Mouse (Mus musculus): Measurements from ENCODE around the gene Dnah14. TPM values are rescaled to one million over a fixed set of nuclear protein-coding genes. Genes with fewer than 3 reads are reported as not detected.

The Dnah14 gene
- 0.26 TPM for polyA plus RNA-seq (2014; fragmentation: Illumina TruSeq; extraction: RNeasy Lipid Tissue Mini Kit (QIAGEN cat#74804))

GRCm38 (mm10) chr1:181576322-181576721, at the start of gene Dnah14:
TSS of gene Dnah14 (plus strand) at chr1:181576559.

GRCm38 (mm10) chr1:181842781-181843180, 266.4 kb downstream of the Dnah14 start, which contains the start of gene Lbr:
TSS of gene Lbr (minus strand) at chr1:181843046.

Other genes starting within 250 kb of the Dnah14 start
- gene Cnih3, start 223.9 kb upstream of the Dnah14 start, polyA plus RNA-seq (2014; fragmentation: Illumina TruSeq; extraction: RNeasy Lipid Tissue Mini Kit (QIAGEN cat#74804)) = not detected
- 2.1 TPM for gene Ccdc121, start 65.1 kb upstream of the Dnah14 start, polyA plus RNA-seq (2014; fragmentation: Illumina TruSeq; extraction: RNeasy Lipid Tissue Mini Kit (QIAGEN cat#74804))